Mouse (Mus musculus) v-Abl transformed pro-B cells (cell line): Measurements from ENCODE around the gene Tead4.

Source experiments
- in situ Hi-C, 2 experiments: fragments of 400-800 bp; cut with MboI; formaldehyde crosslinking; loops; one replicate each; pipeline ENCODE4 v1.15.1; 2025; ENCODE audit not compliant: unreplicated experiment in 2 of 2

The Tead4 gene

GRCm38 (mm10) chr6:128295876-128296749 is 4.5 kb downstream of the Tead4 start:
- in situ Hi-C loops = no loop called here

DNA sequence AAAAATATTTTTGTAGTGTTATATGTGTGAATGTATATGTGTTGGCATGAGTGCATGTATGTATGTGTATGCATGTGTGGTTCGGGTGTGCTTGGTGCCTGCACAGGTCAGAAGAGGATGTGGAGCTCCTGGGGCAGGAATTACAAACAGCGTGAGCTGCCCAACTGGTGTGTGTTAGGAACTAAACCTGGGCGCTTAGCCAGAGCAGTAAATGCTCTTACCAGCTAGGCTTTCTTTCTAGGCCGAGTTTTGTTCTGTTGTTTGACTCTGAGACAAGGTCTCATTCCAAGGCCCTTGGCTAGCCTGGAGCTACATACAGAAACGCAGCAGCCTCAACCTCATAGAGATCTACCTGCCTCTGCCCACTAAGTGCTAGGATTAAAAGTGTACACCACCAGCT is 9.3 kb downstream of the Tead4 start:
- in situ Hi-C loops = no loop called here

DNA sequence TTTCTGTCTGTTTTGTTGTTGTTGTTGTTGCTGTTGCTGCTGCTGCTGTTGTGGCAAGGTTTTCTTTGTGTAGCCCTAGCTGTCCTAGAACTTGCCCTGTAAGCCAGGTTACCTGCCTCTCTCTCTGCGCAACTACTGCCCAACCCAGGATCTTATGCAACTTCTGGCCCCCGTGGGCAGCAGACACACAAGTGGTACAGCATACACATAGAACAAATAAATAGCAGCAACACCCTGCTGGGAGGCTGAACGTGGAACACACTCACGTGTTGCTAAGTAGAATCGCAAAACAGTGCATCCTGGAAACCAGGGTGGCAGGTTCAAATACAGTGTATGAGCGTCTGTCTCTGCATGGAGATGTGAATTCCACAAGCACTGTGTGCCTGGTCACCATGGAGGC is 11.9 kb downstream of the Tead4 start:
- in situ Hi-C loops = no loop called here

DNA sequence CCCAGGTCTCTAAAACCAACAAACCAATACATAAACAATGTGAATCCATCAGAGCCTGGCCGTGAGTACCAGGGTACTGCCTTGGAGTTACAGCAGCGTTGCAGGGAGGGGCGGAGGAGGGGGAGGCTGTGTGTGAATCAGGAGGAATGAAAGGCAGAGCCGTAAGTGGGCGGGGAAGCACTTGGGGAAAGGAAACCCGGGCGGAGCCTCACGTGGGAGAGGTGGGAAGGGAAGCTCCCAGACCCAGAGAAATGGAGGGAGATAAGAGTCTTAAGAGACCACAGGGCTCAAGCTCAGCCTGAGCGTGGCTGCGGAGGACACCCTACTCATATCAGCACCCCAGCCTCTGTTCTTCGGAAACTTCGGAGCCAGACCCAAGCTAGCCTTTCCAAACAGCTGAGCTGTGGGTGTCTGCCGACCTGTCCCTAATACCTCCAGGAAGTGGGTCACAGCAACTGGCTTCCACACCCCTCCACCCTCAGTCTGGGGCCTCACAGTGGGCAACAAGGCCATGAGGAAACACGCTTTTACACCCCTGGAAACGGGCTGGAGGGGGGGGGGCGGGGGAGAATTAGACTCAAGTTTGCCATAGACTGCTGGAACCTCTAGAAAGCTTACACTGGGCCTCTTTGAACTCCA is 14.7 kb downstream of the Tead4 start:
- in situ Hi-C loops = no loop called here

DNA sequence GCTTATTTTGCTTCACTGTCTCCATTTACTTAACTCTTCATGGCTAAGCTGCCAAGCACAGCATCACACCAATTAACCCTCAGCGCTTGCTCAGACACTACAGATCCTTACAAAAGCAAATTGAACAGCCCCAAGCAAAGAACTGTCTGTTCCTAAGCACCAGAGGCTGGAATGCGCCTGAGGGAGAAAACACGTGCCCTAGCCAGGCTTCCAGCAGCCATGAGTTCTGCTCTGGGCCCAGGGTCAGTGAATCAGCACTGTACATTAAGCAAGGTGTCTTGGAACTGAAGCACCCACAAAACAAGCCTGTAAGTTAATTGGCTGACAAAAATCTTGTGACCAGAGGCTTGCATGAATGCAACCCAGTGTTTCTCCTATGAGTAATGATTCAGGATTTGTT is 18.5 kb downstream of the Tead4 start:
- in situ Hi-C loops = no loop called here

- in situ Hi-C loops = no loop called here
Observed at GRCm38 (mm10) chr6:128280472-128281145, 20.0 kb downstream of the Tead4 start.

- in situ Hi-C loops = no loop called here
Observed at GRCm38 (mm10) chr6:128279608-128280007, 21.0 kb downstream of the Tead4 start.

DNA sequence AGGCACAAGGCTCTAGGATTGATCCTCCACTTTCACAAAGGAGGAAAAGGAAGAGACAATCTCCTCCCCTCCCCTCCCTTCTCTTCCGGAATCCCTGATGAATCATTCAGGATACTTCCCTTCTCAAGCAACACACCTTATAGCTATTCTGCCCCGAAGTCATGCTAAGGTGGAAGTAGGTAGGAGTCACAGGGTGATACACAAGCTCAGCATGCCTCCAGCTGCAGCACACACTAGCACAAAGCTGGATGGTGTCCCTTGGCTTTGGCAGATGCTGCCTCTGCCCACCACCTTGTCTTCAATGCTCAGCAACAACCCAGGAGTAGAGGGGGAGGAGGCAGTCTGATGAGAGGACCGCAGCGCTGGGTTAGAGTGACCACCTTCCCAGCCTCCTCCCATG is 21.5 kb downstream of the Tead4 start:
- in situ Hi-C loops = no loop called here

- in situ Hi-C loops = no loop called here
Observed at GRCm38 (mm10) chr6:128277132-128278085, 23.2 kb downstream of the Tead4 start.

DNA sequence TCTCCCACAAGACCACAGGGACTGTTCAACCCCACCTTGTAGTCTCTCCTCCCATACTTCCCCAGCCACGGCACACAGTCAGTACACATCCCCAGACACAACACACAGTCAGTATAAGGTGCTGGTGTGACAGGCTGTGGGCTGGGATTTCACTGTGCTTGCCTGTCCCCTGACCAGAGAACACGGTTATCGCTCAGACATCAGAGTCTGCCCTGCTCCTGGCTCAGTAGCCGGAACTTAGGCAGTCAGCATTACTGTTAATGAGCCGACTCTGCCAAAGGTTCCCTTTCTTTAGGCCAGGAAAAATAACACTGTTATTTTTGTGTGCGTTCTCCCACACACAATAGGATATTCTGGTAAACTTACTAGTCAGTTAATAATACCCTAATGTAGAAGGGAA is 24.3 kb downstream of the Tead4 start:
- in situ Hi-C loops = no loop called here

GRCm38 (mm10) chr6:128275506-128276064 is 25.0 kb downstream of the Tead4 start:
- in situ Hi-C loops = no loop called here

DNA sequence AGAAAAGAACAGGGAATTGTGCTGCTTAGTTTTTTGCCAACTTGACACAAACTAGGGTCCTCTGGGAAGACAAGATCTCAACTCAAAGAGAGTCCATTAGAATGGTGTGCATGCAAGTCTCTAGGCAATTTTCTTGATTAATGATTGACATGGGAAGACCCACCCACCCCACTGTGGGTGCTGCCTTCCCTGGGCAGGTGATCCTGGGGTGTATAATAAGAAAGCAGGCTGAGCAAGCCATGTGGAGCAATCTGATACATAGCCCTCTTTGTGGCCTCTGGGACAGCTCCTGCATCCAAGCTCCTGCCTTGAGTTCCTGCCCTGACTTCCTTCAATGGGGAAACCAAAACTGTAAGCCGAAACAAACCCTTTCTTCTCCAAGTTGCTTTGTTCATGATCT is 27.1 kb downstream of the Tead4 start:
- in situ Hi-C loops = no loop called here

- in situ Hi-C loops = no loop called here
Observed at GRCm38 (mm10) chr6:128272754-128273153, 27.9 kb downstream of the Tead4 start.

GRCm38 (mm10) chr6:128269850-128270249 is 30.8 kb downstream of the Tead4 start:
- in situ Hi-C loops = no loop called here

DNA sequence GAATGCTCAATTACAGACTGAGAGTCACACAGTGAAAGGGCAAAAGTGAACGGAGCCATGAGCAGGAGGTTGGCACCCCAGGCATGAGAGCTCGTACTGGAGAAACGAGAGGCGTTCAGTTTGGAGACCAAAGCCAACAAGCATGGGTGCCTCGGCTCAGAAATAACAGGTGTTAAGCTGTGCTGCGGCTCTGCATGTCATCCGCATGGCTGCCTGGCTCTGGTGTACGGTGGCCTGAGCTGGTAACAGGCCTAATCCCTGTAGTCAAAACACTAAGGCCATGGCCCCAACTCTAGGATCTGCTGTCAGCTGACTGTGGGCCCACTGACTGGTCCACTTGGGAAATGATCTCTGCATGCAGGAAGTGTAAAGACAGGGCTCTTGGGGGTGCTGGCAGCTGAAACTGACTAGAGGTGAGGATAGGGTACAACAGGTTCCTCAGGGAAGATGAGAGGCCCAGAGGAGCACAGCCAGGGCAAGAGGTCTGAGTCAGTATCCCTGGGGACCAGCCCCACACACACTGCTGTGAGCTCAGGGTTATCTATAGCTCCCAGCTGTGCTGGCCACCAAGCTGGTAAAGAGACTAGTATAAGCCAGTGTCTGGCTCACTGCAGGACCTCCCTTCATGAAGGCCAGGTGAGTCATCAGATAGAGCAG is 35.6 kb downstream of the Tead4 start:
- in situ Hi-C loops = no loop called here

GRCm38 (mm10) chr6:128261486-128261885 is 39.1 kb downstream of the Tead4 start:
- in situ Hi-C loops = no loop called here

DNA sequence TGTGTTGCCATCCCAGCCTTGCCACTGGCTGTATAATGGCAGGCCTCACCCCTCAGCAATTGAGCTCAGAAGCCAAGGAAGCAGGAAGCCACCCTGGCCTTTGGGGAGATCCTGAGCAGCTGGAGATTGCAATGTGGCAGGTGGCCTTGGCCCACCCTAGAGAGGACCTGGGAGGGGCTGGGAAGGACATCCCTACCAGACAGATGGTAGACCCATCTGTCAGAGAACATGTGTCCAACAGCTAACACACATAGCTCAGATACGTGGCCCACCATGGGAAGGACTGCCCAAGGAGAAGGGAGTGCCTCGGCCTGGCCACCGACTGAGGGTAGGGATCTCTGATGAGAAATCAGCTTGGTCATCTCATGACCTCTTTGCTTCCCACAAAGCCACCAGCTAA is 41.4 kb downstream of the Tead4 start:
- in situ Hi-C loops = no loop called here

- in situ Hi-C loops = no loop called here
Observed at GRCm38 (mm10) chr6:128255941-128256340, 44.7 kb downstream of the Tead4 start.

- in situ Hi-C loops = no loop called here
Observed at GRCm38 (mm10) chr6:128255292-128255691, 45.3 kb downstream of the Tead4 start.

DNA sequence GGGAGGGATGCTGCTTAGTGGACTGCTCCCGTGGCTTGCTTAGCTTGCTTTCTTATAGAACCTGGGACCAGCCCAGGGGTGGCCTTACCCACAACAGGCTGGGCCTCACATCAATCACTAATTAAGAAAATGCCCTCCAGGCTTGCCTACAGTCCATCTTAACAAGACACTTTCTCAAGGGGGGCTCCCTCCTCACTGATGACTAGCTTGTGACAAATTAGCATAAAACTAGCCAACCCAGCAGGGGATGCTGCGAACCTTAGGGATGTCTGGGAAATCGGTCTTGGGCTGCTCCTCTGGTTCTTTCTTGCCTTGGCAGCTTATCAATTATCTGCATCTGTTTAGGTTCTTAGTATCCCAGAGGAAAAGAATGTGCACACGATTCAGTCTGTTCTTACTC is 46.1 kb downstream of the Tead4 start:
- in situ Hi-C loops = no loop called here
